Mouse (Mus musculus) neural tube, embryonic 12.5 days (tissue): ENCODE results near the gene Sdhb. TPM values are rescaled to one million over a fixed set of nuclear protein-coding genes. Genes with fewer than 3 reads are reported as not detected.

Experiments
- ATAC-seq: fragments of 200-750 bp; cut with Nextera tagmentation; 2 replicates; pipeline ENCODE4 v1.8.0; 2017; ENCODE audit warnings: low read depth, mild to moderate bottlenecking, moderate TSS enrichment, moderate library complexity; ENCODE audit not compliant: low FRiP score
- H3K27ac ChIP-seq: fragments of 300-500 bp; sonication (generic); 2 replicates; pipeline ENCODE4 v1.5.1; 2016
- H3K27me3 ChIP-seq: fragments of 300-500 bp; sonication (generic); replicated peaks from 2 replicates; pipeline ENCODE4 v1.6.1; 2016; ENCODE audit warnings: mild to moderate bottlenecking
- H3K36me3 ChIP-seq: fragments of 300-500 bp; sonication (generic); 2 replicates; pipeline ENCODE4 v1.6.1; 2016; ENCODE audit warnings: mild to moderate bottlenecking
- H3K4me1 ChIP-seq: fragments of 300-500 bp; sonication (generic); 2 replicates; pipeline ENCODE4 v1.6.1; 2016
- H3K4me2 ChIP-seq: fragments of 300-500 bp; sonication (generic); replicated peaks from 2 replicates; pipeline ENCODE4 v1.6.1; 2016; ENCODE audit warnings: mild to moderate bottlenecking
- H3K4me3 ChIP-seq: fragments of 300-500 bp; sonication (generic); 2 replicates; pipeline ENCODE4 v1.5.1; 2016
- H3K9ac ChIP-seq: fragments of 300-500 bp; sonication (generic); 2 replicates; pipeline ENCODE4 v1.6.1; 2016; ENCODE audit warnings: mild to moderate bottlenecking
- H3K9me3 ChIP-seq: fragments of 300-500 bp; sonication (generic); 2 replicates; pipeline ENCODE4 v1.6.1; 2016; ENCODE audit warnings: mild to moderate bottlenecking
- WGBS: fragments of 180-500 bp; shearing (Covaris S2); methylation state at CpG from one replicate; pipeline ENCODE4 v1.1.7; 2016; 5-methylcytosine and 5-hydroxymethylcytosine counted together
- polyA plus RNA-seq: library from polyadenylated mRNA; unstranded; fragments of >200 nt; fragmentation: Nextera tagmentation; extraction: Ambion mirVana; gene quantifications from 2 replicates; pipeline ENCODE4 v1.2.1, GENCODE M21; 2016

Gene Sdhb
- polyA plus RNA-seq, 1 experiment from 2014 or later = 403 TPM

DNA sequence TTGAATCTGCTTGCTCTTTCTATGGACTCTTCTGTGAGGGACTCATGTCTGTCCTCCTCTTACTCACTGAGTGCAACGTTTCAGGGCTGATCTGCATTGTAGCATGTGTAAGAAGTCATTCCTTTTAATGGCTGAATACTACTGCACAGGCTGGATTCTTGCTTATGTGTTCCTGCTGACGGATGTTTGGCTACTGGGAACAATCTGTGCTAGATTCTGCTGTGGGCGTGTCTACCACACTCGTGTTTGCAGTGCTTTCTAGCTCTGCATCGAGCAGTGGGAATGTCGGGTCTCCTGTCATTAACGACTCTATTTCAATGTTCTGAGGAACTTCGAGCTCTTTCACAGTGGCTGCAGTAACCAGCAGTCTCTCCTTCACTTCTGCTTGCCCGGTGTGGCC lies 63.0 kb downstream of the Sdhb start:
- no peak overlapping the region for H3K27ac ChIP-seq
- no peaks in the 10 kb centered on the region for H3K9me3 ChIP-seq
- peaks cover 31% of the 10 kb centered on the region for H3K4me1 ChIP-seq
- H3K9ac ChIP-seq = no peak overlapping the region
- H3K4me2 ChIP-seq = no peak overlapping the region
- H3K36me3 ChIP-seq = peaks cover 68% of the 10 kb centered on the region
- no peak overlapping the region for H3K4me3 ChIP-seq
- H3K27me3 ChIP-seq = no peaks in the 10 kb centered on the region
- WGBS = 76% methylated on average over 9 of the region's 9 CpGs
- ATAC-seq = no peak

DNA sequence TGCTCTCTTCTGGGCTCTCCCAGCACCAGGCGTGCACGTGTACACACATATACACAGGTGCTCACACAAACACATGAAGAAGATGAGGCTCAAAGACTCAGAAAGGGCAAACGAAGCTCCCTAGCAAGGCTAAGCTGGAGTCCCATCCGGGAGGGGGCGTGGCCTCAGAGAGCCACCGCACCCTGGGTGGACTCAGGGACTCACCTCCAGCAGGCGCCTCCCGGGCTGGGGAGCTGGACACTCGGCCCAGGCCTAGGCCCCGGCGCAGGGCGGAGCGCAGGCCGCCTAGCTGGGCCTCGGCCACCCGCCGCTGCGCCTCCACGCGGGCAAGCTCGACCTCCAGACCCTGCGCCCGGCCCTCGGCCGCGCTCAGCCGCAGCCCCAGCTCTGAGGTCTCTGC lies 64.0 kb downstream of the Sdhb start:
- Histone ChIP-seq H3K27me3 (no peaks in the 10 kb centered on the region), H3K4me1 (peaks cover 21% of the 10 kb centered on the region), H3K4me3 (no peak overlapping the region), H3K9me3 (no peaks in the 10 kb centered on the region), H3K27ac (no peak overlapping the region), H3K9ac (no peak overlapping the region), H3K36me3 (peaks cover 68% of the 10 kb centered on the region), H3K4me2 (no peak overlapping the region)
- no peak for ATAC-seq
- 77% methylated on average over 26 of the region's 27 CpGs for WGBS

Other genes with a start within 250 kb of the Sdhb start
- gene Padi6, start 218.6 kb upstream of the Sdhb start, polyA plus RNA-seq = not detected in 2 replicates
- 0.18 and 0.22 TPM in 2 replicates for gene Padi4, start 187.0 kb upstream of the Sdhb start, polyA plus RNA-seq
- not detected in 2 replicates for gene Padi3, start 150.6 kb upstream of the Sdhb start, polyA plus RNA-seq
- gene Padi1, start 115.4 kb upstream of the Sdhb start, polyA plus RNA-seq = 0.19 and 0.38 TPM in 2 replicates
- 5.3 and 8.4 TPM in 2 replicates for gene Padi2, start 54.9 kb upstream of the Sdhb start, polyA plus RNA-seq
- gene Atp13a2, start 25.7 kb downstream of the Sdhb start, polyA plus RNA-seq = 121 and 126 TPM in 2 replicates
- 265 and 278 TPM in 2 replicates for gene Mfap2, start 49.2 kb downstream of the Sdhb start, polyA plus RNA-seq
- 11.7 and 12.8 TPM in 2 replicates for gene Crocc, start 99.3 kb downstream of the Sdhb start, polyA plus RNA-seq
- gene Necap2, start 117.2 kb downstream of the Sdhb start, polyA plus RNA-seq = 55.0 and 61.2 TPM in 2 replicates
- 0.25 TPM in 1 of 2 replicates, not detected in the other for gene Spata21, start 127.1 kb downstream of the Sdhb start, polyA plus RNA-seq
- 32.0 TPM in 2 replicates for gene Szrd1, start 178.6 kb downstream of the Sdhb start, polyA plus RNA-seq
- gene Fbxo42, start 186.7 kb downstream of the Sdhb start, polyA plus RNA-seq = 28.4 and 29.3 TPM in 2 replicates